17 mouse cellular contexts compared by ENCODE assay signal in genomic region chr5:43542246-43542845, GRCm38 (mm10). TPM values are rescaled to one million over a fixed set of nuclear protein-coding genes. Genes with fewer than 3 reads are reported as not detected.
DNase-seq lines count a peak whose midpoint lies in the region; ATAC-seq and TF ChIP-seq lines count a peak whose summit lies in the region.
"Had no signal": no experiment of that assay in that cellular context is flagged by ENCODE, and none has a peak within 500 bp of the region (broad histone marks: within the 10 kb centered on the region; RNA-seq: fewer than 3 reads in every experiment).

No protein-coding gene starts in this region.

- WGBS in liver, embryonic 13.5 days (ENCODE audit: insufficient replicate concordance), result 43% methylated on average over 7 of the region's 7 CpGs
- 46% methylated on average over 7 of the region's 7 CpGs for WGBS in lung, postnatal 0 days
- 54% methylated on average over 7 of the region's 7 CpGs for WGBS in heart, embryonic 12.5 days

- H3K27me3 ChIP-seq in liver, embryonic 13.5 days, result no peaks in the 10 kb centered on the region
- no peaks in the 10 kb centered on the region for H3K27me3 ChIP-seq in lung, postnatal 0 days (replicated peaks; ENCODE audit: insufficient read depth, low read length)
- no peaks in the 10 kb centered on the region for H3K27me3 ChIP-seq in heart, embryonic 12.5 days (replicated peaks)
- H3K27me3 ChIP-seq: embryonic facial prominence, embryonic 15.5 days; hindbrain, embryonic 13.5 days had no signal

- peak overlapping the region; percentile 70 for H3K27ac ChIP-seq in liver, embryonic 13.5 days
- H3K27ac ChIP-seq in lung, postnatal 0 days (ENCODE audit: low read length), result no peak overlapping the region
- H3K27ac ChIP-seq in heart, embryonic 12.5 days (ENCODE audit: poor library complexity, severe bottlenecking), result no peak overlapping the region
- H3K27ac ChIP-seq: embryonic facial prominence, embryonic 15.5 days; hindbrain, embryonic 13.5 days; macrophage had no signal

- H3K4me3 ChIP-seq in liver, embryonic 13.5 days (replicated peaks), result no peak overlapping the region
- H3K4me3 ChIP-seq in lung, postnatal 0 days (ENCODE audit: low read depth, low read length), result no peak overlapping the region
- no peak overlapping the region for H3K4me3 ChIP-seq in heart, embryonic 12.5 days
- H3K4me3 ChIP-seq: embryonic facial prominence, embryonic 15.5 days; hindbrain, embryonic 13.5 days; myocyte had no signal

- ATAC-seq in liver, embryonic 13.5 days (ENCODE audit: low read depth), result peak; percentile 84
- ATAC-seq in lung, postnatal 0 days, result no peak
- ATAC-seq in heart, embryonic 12.5 days (ENCODE audit: insufficient number of reproducible peaks, low FRiP score), result no peak

- DNase-seq in left cerebral cortex, adult 18-20 months (ENCODE audit: low spot score in 2 of 2), result peak; percentile 34 to 36
- DNase-seq in left cerebral cortex, adult 11 months (ENCODE audit: low spot score), result no peak
- peak; percentile 35 to 61 for DNase-seq in layer of hippocampus, postnatal 14 days (ENCODE audit: low spot score in 2 of 2)
- peak; percentile 22 for DNase-seq in liver, embryonic 13.5 days
- DNase-seq in right cerebral cortex, postnatal 4 days, result peak; percentile 71
- no peak for DNase-seq in lung, postnatal 0 days (ENCODE audit: low spot score)
- no peak for DNase-seq in thymus, adult 18-20 months
- DNase-seq: cerebellum, postnatal 25 days; kidney, adult 9 months; thymus, postnatal 36 days had no signal

- no peak overlapping the region for H3K9ac ChIP-seq in liver, embryonic 13.5 days
- no peak overlapping the region for H3K9ac ChIP-seq in lung, postnatal 0 days (replicated peaks; ENCODE audit: low read depth)
- H3K9ac ChIP-seq in heart, embryonic 12.5 days, result no peak overlapping the region
- H3K9ac ChIP-seq: embryonic facial prominence, embryonic 15.5 days; hindbrain, embryonic 13.5 days had no signal

- no peaks in the 10 kb centered on the region for H3K36me3 ChIP-seq in liver, embryonic 13.5 days
- H3K36me3 ChIP-seq in lung, postnatal 0 days (ENCODE audit: insufficient read depth, low read length), result no peaks in the 10 kb centered on the region
- H3K36me3 ChIP-seq in heart, embryonic 12.5 days, result no peaks in the 10 kb centered on the region
- H3K36me3 ChIP-seq: embryonic facial prominence, embryonic 15.5 days; hindbrain, embryonic 13.5 days had no signal

- TF ChIP-seq CTCF in lung, postnatal 0 days (IDR thresholded peaks at IDR 0.05), result no peak

- peaks cover 18% of the 10 kb centered on the region for H3K4me1 ChIP-seq in liver, embryonic 13.5 days (replicated peaks)
- no peaks in the 10 kb centered on the region for H3K4me1 ChIP-seq in lung, postnatal 0 days (ENCODE audit: insufficient read depth, low read depth, low read length)
- no peaks in the 10 kb centered on the region for H3K4me1 ChIP-seq in heart, embryonic 12.5 days (replicated peaks)
- H3K4me1 ChIP-seq: hindbrain, embryonic 13.5 days had no signal

- H3K9me3 ChIP-seq in liver, embryonic 13.5 days (replicated peaks), result no peaks in the 10 kb centered on the region
- no peaks in the 10 kb centered on the region for H3K9me3 ChIP-seq in lung, postnatal 0 days (ENCODE audit: low read length)
- no peaks in the 10 kb centered on the region; the same call in 1 of the 2 replicates for H3K9me3 ChIP-seq in heart, embryonic 12.5 days (replicated peaks)
- H3K9me3 ChIP-seq: embryonic facial prominence, embryonic 15.5 days had no signal

- 0 out of 2 replicates have a peak overlapping the region, but pooled peaks have one; percentile 4 for H3K4me2 ChIP-seq in liver, embryonic 13.5 days
- H3K4me2 ChIP-seq in lung, postnatal 0 days (replicated peaks; ENCODE audit: low read depth, low read length), result no peak overlapping the region
- no peak overlapping the region for H3K4me2 ChIP-seq in heart, embryonic 12.5 days
- H3K4me2 ChIP-seq: embryonic facial prominence, embryonic 15.5 days; heart, embryonic 11.5 days; hindbrain, embryonic 13.5 days had no signal

- TF ChIP-seq EP300 in lung, postnatal 0 days (IDR thresholded peaks at IDR 0.05), result no peak

RNA-seq across cellular contexts. Expression of gene C1qtnf7, which starts 27.0 kb away (rescaled TPM):
- 1 to 10 TPM; 1.3 to 2.2 TPM for total RNA-seq in left cerebral cortex, adult 18-20 months (2021)
- 1 to 10 TPM in 1 of 2 experiments, under 1 TPM in 1; 0.71 to 1.3 TPM for total RNA-seq in layer of hippocampus, postnatal 14 days (2021)
- polyA plus RNA-seq in liver, embryonic 13.5 days (2015; fragmentation: Nextera tagmentation; extraction: Ambion mirVana), result 1.3 and 1.7 TPM in 2 replicates
- 35.8 and 37.2 TPM in 2 replicates for polyA plus RNA-seq in lung, postnatal 0 days (2015; fragmentation: Nextera tagmentation; extraction: Ambion mirVana)
- polyA plus RNA-seq in heart, embryonic 12.5 days (2016; fragmentation: Nextera tagmentation; extraction: Ambion mirVana), result 4.7 TPM in 2 replicates
- total RNA-seq: ES-E14 had no signal
- polyA plus RNA-seq: macrophage, myocyte had no signal

Comparison
In these comparisons a context has a peak if more than half of its experiments do, and no peak if none do; other contexts are left out.
1. DNase-seq: peak in left cerebral cortex, adult 18-20 months (2 of 2), layer of hippocampus, postnatal 14 days (2 of 2), liver, embryonic 13.5 days (single experiment) and right cerebral cortex, postnatal 4 days (single experiment); none in left cerebral cortex, adult 11 months (single experiment), lung, postnatal 0 days (single experiment) and thymus, adult 18-20 months (0 of 2).